16 mouse cellular contexts compared by ENCODE assay signal in genomic region chr2:123153170-123153569, GRCm38 (mm10).
DNase-seq lines count a peak whose midpoint lies in the region; TF ChIP-seq lines count a peak whose summit lies in the region.
"Had no signal": no experiment of that assay in that cellular context is flagged by ENCODE, and none has a peak within 500 bp of the region (broad histone marks: within the 10 kb centered on the region; RNA-seq: fewer than 3 reads in every experiment).

No protein-coding gene starts in this region.

- TF ChIP-seq CTCF in brain, embryonic 14.5 days (IDR thresholded peaks at IDR 0.05; ENCODE audit: borderline replicate concordance, extremely low read depth, insufficient read depth, insufficient read length), result no peak

- intact Hi-C loops in left cerebral cortex, postnatal 25 days (cut with DNase I), result loop anchor here (5.0 kb wide), 2 partner anchors 131 to 186 kb away; no protein-coding TSS in a partner anchor

- peak; percentile 34 for DNase-seq in layer of hippocampus, adult 9-11 months
- DNase-seq in layer of hippocampus, postnatal 25 days (ENCODE audit: extremely low spot score in 1 of 2, low spot score in 1 of 2), result no peak
- DNase-seq in left cerebral cortex, postnatal 25 days (ENCODE audit: low spot score in 2 of 2), result peak; percentile 1 to 60
- no peak for DNase-seq in left cerebral cortex, adult 18-20 months (ENCODE audit: low spot score in 2 of 2)
- peak; percentile 64 for DNase-seq in brain, adult 2 months (ENCODE audit: low read depth, low spot score)
- peak; percentile 16 for DNase-seq in brain, embryonic 14.5 days (ENCODE audit: low read depth)
- DNase-seq in cerebellum, postnatal 14 days, result no peak
- DNase-seq: adrenal gland, adult 2 months; adrenal gland, postnatal 14 days; cerebellum, adult 18-20 months; cerebellum, adult 9-10 months; cerebellum, postnatal 25 days; gastrocnemius, postnatal 25 days; heart, adult 18-20 months; heart, postnatal 10 days; heart, postnatal 36 days had no signal

- TF ChIP-seq POLR2A in brain, embryonic 14.5 days (IDR thresholded peaks at IDR 0.05; ENCODE audit: borderline replicate concordance, extremely low read depth, insufficient read depth, insufficient read length, poor library complexity, severe bottlenecking), result no peak

Comparison
In these comparisons a context has a peak if more than half of its experiments do, and no peak if none do; other contexts are left out.
1. DNase-seq: peak in layer of hippocampus, adult 9-11 months (single experiment), left cerebral cortex, postnatal 25 days (2 of 2), brain, adult 2 months (single experiment) and brain, embryonic 14.5 days (single experiment); none in layer of hippocampus, postnatal 25 days (0 of 2), left cerebral cortex, adult 18-20 months (0 of 2) and cerebellum, postnatal 14 days (0 of 2).